Mouse (Mus musculus): ENCODE measurements around the gene Islr2.

DNA sequence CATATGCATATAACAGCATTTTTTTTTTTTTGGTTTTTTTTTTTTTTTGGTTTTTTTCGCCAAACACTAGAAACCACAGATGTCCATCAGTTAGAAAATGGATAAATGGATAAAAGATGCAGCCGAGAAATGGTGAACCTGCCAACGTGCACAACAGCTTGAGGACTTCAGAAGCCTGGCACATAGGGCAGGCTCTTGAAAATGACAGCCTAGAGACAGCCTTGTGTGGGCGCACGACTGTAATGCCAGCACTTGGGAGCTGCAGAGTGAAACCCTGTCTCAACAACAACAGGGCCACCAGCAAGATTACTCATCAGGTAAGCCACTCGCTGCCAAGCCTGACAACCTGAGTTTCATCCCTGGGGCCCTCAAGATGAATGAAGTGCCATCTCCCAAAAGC, 34.7 kb downstream of the Islr2 start:
- TF ChIP-seq EP300 (IDR thresholded peaks at IDR 0.05; ENCODE audit: low read length), result no peak
- no peak for TF ChIP-seq POLR2A (IDR thresholded peaks at IDR 0.05; ENCODE audit: low read depth, low read length)
- no peak for TF ChIP-seq MAX (IDR thresholded peaks at IDR 0.05; ENCODE audit: low read length)
- TF ChIP-seq HCFC1 (IDR thresholded peaks at IDR 0.05; ENCODE audit: low read depth, low read length), result no peak
- TF ChIP-seq JUND (conservative IDR thresholded peaks at IDR 0.05; ENCODE audit: low read depth, low read length), result no peak
- TF ChIP-seq CTCF (conservative IDR thresholded peaks at IDR 0.05 in 1 of 2, IDR thresholded peaks at IDR 0.05 in 1 of 2; ENCODE audit: low read depth in 2 of 2, low read length in 2 of 2), result no peak
- TF ChIP-seq SIN3A (IDR thresholded peaks at IDR 0.05; ENCODE audit: low read length), result no peak
- no peak for TF ChIP-seq KAT2A (IDR thresholded peaks at IDR 0.05; ENCODE audit: insufficient replicate concordance, low read length)
- TF ChIP-seq RAD21 (IDR thresholded peaks at IDR 0.05; ENCODE audit: low read depth, low read length), result no peak

Measured in CH12.LX (cell line).